Mouse (Mus musculus): ENCODE results near the gene Gxylt1. TPM values are rescaled to one million over a fixed set of nuclear protein-coding genes. Genes with fewer than 3 reads are reported as not detected.

The Gxylt1 gene
- total RNA-seq, 2 experiments from 2014 or later: 10.5 to 11.4 TPM

Other genes with a start within 250 kb of the Gxylt1 start
- 10 to 100 TPM; 20.5 to 21.7 TPM for gene Yaf2, start 61.8 kb upstream of the Gxylt1 start, total RNA-seq (2021)
- 100 to 1,000 TPM in 1 of 2 experiments, 10 to 100 TPM in 1; 99.5 to 103 TPM for gene Zcrb1, start 123.2 kb upstream of the Gxylt1 start, total RNA-seq (2021)
- gene Pphln1, start 123.2 kb upstream of the Gxylt1 start, total RNA-seq (2021): 10 to 100 TPM; 20.2 to 25.9 TPM

All from heart, adult 18-20 months (tissue).